Mouse (Mus musculus): Measurements from ENCODE around the gene Fhit. TPM values are rescaled to one million over a fixed set of nuclear protein-coding genes. Genes with fewer than 3 reads are reported as not detected.

The Fhit gene
- total RNA-seq, 2 experiments from 2014 or later, result 8.8 to 9.7 TPM

DNA sequence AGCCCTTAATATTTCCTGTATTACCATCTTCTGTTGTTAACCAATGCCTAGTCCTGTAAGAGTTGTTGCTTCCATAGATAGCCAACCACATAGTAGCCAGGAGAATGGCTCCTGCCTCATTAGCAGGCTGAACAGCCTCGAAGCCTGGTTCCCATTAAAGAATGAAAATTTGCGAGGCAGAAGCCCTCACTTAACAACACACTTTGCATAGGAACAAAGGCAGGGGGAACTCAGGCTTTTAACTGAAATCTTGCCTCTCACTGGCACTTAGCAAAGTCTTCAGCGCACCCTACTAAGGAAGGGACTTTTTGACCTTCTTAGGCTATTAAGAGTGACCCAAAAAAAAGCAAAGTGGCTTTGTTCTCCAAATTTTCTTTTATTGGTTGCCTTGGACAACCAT is 1529.3 kb downstream of the Fhit start:
- ATAC-seq (replicated peaks; ENCODE audit: poor library complexity), result no peak

DNA sequence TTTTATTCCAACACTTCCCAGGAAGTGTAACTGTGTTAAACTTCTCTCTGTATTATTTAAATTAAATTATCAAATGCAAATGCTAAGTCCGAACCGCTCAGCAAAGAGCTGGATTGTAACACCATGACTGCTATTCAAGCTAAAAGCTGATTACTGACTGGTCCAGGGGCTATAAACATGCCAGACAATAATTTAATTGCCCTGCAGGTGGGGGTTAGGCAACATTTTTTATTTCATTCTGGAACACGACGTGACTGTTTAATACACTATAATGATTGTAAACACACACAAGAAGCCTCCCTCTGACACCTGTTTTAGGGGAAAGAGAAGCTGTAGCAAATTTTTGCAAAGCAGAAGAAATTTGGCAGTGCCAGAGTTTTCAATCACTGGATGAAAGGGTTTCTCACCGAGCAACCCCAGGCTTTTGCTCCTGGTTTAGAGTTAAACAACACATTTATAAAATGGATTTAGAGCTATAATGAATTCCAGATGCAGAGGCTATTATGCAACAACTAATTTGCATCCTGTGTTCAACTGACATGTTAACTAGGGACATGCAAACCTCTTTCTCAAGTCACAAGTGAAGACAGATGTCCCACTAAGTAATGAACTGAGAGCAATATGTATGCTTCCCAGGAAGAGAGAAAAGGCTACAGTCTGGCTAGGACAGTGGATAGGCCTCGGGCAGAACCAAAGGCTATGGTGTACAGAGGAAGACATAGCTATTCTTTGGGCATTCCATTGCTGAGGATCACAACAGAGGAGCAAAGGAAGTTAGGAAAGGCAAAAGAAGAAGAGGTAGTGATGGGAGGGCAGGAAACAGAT is 1538.4 kb downstream of the Fhit start:
- ATAC-seq (replicated peaks; ENCODE audit: poor library complexity), result no peak

DNA sequence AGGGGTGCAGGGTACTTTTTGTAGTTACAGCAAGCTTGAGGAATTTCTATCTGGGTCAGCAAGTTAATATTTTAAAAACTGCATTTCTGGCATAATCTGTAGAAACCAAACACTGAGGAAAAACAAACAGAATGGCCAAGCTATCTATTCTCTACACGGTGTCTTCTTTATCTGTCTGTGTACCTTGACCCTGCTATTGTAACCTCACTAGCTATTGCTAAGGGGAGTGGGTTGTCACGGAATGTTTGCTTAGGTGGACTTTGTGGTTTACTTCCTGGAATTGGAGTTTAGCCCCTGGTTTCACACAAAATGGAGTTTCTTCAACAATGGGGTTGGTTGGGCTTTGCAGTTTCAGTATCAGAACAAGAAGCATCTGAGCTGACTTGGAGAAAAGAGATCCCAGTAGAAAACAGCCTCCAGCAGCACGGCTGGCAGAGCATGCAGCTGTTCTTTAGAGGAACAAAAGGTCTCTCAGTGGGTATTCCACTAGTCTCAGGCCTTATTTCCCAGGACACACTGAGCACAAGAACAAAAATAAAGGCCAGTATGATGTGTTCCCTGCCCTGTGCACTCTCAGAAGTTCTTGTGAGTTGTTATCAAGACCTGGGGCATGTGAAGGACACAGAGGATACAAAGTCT is 1540.8 kb downstream of the Fhit start:
- no peak for ATAC-seq (replicated peaks; ENCODE audit: poor library complexity)

DNA sequence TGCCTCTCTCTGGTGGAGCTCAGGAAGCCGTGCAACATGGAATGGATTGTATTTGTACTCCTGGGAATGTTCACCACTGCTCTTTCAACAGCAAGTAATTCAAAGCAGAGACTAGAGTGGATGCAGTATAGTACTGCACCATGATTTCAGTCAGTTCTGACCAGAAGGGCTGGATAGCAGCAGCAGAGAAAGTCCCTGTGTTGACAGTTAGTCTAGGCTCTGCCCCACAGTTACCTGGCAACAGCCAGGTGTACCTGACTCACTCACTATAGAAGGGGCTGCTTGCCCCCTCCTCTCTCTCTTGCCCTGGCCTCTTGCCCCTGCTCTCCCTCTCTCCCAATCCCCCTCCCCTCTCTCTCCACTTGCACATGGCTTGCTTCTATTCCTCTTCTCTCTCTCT is 1542.0 kb downstream of the Fhit start:
- no peak for ATAC-seq (replicated peaks; ENCODE audit: poor library complexity)

DNA sequence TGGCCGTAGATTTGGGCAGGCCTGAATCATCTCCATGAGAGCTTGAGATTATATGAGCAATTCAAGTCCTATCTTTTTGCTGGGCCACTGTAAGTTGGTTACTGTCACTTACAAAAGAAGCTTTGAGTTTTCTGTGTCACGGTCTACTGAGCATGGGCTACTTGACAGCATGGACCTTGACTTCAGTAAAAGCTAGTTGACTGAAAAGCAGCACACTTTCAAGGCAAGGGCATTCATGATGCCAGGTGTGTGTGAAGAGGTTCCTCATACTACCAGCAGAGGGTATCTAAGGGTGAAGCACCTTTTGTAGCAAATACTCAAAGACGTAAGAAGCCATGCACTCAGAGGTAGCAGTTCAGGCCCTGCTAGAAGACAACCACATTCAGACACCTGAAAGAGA is 1548.7 kb downstream of the Fhit start:
- no peak for ATAC-seq (replicated peaks; ENCODE audit: poor library complexity)

DNA sequence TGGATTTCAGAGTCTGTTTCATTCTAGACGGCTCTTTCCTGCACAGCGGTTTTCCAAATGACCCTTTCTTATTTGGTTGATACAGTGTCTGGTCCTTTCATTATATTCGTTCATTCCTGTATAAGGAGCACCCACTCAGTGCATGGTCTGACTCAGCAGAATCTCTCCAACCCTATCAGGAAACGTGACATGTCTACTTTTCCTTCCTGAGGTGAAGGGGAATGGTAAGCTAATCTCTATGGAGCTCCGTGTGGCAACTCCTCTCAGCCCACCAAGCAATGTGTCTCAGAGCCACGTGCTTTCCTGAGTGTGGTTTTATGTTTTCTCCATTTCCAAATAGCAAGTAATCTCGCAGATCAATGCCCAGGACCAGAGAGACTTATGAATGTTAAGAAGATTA is 1552.7 kb downstream of the Fhit start:
- peak; percentile 82 for ATAC-seq (replicated peaks; ENCODE audit: poor library complexity)

DNA sequence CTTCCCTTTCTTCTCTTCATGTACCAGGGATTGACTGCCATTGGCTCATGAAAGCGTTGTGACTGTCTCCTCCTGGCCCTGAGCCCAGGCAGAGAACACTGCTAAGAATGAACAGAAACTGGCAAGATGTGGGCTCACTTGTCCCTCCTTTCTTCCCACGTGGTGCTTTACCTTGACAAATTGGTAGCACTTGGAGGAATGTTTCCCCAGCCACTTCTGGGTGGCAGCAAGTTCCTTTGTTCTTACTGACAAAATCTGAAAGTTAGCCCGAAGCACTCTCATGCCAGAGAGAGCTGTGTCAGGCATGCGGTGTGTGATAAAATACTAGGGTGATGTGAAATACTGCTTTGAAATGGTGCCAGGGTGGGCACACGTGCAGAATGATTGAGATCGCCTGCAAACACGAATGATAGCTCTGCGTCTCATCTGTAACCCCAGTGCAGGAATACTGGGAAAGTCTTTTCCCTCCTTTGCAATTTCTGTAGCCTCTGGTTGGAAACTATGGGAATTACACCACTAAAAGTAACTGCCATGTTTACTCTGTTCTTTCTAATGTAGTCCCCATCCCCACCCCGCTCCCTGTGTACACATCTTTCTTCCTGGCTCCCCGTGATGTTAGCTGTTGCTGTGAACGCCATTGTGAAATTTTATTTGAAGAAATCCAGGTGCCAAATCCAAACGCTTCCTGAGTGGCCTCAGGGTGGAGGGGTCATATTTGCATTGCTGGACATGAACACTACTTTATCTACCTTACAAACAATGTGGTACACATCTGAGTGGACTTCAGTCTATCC is 1555.1 kb downstream of the Fhit start:
- ATAC-seq (replicated peaks; ENCODE audit: poor library complexity), result no peak

DNA sequence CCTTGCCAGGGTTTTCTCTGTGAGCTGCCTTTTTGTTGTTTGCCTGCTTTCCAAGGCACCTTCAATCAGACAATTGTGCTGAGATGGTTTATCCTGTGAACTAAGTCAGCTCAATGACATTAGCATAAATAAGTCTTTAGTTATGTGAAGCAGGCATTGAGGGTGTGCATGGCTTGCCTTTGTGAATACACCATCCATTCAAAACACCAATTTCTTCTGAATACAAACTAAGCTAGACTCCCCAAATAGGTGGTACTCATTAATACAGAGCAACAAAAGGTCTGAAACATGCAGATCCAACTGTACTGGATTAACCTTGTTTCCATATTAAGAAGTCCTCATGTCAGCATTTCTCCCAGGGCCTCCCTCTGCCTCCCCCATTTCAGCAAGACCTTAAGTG is 1561.6 kb downstream of the Fhit start:
- no peak for ATAC-seq (replicated peaks; ENCODE audit: poor library complexity)

DNA sequence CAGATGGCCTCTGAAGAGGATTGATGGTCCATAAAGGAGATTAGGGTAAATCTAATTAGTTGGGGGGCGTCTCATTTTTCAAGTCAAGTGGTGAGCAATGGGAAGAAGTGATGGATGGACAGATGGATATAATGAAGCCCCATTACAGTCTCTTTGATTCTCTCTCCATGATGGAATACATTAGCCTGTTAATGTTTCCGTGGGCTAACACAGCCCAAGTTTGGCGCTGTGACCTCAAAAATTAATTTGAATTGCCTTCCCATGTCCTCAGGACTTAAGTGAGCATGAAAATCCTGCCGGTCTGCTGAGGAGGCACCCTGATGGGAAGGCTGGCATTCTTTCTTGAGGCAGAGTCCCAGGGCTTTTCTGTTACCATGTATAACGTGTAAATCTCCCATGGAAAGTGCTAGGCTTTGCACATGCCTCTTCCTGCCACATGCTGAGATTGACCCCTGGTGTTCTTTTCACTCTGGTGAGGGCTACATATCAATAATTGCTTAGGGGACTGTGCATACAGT is 1564.3 kb downstream of the Fhit start:
- no peak for ATAC-seq (replicated peaks; ENCODE audit: poor library complexity)

DNA sequence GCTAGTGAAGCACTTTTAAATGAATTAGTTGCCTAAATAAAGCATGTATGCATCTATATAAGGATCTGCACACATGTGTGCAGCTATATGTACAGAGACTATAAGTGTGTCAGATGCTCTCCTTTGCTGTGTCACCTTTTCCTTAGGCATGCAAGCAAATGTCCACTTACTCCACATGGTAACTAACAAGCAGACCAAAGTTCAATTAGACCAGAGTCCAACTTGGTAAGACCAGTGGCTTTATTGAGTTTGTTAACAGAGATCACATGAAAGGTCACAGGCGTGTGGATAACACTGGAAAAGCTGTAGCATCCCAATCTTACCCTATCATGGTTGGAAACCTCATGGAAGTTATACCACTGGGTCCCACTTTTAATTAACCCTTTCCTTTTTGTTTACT is 1572.7 kb downstream of the Fhit start:
- ATAC-seq (replicated peaks; ENCODE audit: poor library complexity), result no peak

DNA sequence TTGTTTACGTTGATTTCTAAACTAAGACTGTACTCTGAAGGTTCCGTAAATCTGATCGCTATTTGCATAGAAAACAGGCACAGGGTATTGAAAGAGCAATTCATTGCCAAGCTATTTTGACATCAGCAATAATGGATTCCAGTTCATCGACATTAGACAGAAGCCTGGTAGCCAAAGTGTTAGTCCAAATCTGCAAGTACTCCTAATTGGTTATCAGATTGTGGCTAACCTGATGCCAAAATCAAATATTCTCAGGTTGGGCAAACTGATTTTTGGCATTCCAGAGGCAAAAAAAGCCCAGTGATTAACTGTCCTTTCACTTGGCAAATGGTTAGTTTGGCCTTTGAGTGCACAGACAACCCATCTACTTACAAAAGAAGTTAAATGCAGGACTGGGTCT is 1573.9 kb downstream of the Fhit start:
- no peak for ATAC-seq (replicated peaks; ENCODE audit: poor library complexity)

DNA sequence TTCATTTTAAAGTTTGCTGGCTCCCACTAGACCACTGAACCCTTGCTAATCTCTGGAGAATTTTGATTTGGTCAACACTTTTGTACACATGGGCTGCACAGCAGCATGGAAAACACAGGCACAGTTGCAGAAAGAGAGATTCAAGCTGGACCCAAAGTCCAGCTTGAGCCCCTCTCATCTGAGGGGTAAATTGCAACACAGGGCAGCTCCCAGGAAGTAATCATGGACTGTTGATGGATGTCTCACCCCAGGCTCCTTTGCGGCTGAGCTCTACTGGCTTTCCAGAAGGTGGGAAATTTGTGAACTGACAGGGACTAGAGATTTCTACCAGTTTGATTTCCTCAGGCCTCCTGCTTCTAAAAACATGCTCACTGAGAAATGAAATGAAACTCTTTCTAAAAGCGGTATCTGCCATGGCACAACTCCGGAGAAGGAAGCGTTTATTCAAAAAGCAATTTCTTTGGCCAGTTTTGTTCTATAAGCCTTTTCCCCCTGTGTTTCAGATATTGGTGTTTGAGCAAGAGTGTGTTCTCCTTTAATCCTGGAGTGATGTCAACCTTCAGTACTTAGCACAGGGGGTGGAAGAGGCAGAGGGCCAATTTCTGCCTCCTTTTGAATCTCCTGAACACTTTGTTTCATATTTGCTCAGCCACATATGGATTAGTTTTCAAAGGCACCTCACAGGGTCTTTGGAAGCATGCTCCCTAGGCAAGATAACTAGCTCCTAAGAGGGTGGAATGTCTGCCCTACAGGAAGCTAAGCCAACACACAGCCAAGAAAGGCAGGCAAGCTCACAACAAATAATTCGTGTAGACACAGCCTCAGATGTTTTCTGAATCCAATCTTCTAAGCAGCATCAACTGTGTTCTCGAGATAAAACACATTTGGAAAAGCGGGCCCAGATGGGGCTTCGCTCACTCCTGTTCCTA is 1578.3 kb downstream of the Fhit start:
- ATAC-seq (replicated peaks; ENCODE audit: poor library complexity), result no peak

DNA sequence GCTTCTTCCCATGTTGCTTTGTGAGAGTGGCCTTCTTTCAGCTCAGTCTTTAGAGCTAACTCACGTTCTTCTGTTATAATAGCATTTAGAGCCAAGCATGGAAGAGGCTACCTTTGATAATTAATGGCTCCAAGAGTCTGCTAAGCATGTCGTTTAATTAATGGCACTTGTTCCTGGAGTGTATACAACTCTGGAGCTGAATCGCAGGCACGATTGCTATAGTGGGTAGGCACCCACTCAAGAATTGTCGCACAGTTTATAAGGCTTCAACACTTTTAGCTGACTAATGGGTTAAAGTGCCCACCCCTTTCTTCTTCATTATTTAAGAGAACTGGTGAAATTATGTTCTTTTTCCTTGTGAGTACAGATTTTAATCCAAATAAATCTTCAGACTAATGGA is 1605.5 kb downstream of the Fhit start:
- no peak for ATAC-seq (replicated peaks; ENCODE audit: poor library complexity)

DNA sequence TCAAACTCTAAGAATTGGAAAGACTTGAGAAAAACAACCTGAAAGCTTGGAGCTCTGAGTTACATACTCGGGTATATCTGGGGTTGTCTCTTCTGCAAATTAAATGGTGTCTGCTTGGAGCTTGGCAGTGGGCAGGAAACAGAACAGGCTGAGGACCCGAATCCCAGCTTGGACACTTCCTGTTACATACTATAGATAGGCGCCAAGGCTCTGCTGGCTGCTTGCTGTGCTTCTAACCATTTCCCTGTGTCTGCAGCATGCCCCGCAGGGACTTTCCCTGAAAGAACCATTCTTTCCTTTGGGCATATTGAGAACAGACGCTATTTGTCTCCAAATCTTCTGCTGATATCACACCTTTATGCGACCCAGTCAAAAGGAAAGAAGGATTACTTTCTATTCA is 1606.0 kb downstream of the Fhit start:
- ATAC-seq (replicated peaks; ENCODE audit: poor library complexity), result no peak

DNA sequence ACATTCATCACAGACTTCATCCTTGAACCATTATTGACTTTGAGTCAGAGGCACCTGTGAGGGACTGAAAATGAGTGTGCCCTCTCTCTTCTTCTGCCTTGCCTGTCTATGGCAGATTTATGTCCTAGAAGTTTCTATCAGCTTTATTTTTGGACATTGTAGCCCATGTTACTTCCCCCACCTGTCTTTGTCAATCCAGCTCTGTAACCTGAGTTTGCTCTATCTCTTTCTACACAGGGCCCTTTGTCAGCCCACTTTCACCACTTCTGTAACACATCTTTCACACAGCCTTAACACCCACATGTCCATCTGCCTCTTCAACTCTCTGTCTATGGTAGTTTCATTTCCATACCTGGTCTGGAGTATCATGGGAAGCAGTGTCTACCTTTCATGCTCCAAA is 1609.7 kb downstream of the Fhit start:
- no peak for ATAC-seq (replicated peaks; ENCODE audit: poor library complexity)

DNA sequence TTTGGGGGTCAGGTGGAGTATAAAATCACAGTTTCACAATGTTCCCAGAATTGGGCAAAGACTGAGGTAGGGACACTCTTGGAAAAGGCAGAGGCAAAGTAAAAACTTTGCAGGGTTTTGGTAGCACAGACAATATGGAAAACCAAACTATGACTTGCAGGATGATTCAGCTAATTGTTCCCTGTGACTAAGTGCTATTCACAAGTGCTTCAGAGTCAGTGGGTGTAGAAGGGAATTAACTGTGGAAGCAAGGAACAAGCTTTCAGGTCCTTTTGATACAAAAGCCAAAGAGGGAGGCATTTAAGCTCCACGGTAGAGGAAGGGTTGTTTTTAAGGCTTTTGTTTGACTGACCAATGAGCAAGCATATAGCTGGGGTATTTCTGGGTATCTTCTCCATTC is 1613.9 kb downstream of the Fhit start:
- ATAC-seq (replicated peaks; ENCODE audit: poor library complexity), result no peak

DNA sequence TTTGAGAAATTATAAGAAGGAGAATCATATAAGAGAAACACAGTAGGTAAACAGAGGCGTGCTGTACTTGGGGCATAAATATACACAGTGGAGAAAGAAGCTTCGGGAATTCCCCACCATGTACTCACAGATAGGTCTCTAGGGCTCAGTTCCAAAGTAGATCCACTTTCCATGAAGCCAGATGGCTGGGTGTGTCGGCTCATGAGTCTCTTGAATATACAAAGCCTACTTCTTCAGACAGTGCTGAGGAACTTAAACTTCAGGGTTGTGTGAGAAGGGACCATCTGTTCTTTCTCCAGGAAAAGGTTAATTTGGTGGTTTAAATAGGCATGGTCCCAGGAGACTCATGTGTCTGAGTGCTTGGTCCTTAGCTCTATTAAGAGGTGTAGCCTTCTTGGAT is 1617.5 kb downstream of the Fhit start:
- no peak for ATAC-seq (replicated peaks; ENCODE audit: poor library complexity)

DNA sequence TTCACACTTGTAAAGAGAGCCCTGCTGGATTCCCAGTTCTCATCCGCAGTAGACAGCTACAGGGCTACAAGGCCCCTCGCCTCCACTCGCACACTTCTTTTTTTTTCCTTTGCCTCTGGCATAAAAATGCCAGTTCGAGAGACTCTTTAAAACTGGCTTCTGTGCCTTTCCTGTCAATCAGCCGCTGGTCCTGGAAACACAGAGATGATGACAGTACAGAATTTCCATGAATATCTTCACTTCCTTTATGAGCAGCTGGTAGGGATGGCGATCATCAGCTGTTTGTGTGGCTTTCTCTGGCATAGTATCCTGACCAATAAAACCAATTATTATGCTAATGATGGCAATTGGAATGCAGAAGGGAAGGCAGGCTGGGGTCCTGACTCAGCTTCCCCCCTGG is 1626.3 kb downstream of the Fhit start:
- no peak for ATAC-seq (replicated peaks; ENCODE audit: poor library complexity)

DNA sequence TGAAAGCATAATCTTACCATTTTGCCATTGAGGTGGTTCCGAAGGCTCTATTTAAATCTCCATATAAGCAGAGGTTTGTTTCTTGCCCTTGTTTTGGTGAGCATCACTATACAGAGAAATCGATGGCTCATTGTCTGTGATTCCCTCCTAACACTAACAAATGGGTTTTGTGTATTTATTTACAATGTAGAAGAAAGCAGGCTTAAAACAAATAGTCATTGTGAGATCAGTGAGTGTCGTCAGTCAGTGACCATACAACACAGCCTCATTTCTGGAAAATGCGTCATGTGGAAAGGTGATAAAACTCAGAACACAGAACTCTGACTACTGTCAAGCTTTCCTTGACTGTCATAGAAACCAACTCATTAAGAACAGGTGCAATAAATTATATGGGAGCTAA is 1632.6 kb downstream of the Fhit start:
- ATAC-seq (replicated peaks; ENCODE audit: poor library complexity), result no peak

DNA sequence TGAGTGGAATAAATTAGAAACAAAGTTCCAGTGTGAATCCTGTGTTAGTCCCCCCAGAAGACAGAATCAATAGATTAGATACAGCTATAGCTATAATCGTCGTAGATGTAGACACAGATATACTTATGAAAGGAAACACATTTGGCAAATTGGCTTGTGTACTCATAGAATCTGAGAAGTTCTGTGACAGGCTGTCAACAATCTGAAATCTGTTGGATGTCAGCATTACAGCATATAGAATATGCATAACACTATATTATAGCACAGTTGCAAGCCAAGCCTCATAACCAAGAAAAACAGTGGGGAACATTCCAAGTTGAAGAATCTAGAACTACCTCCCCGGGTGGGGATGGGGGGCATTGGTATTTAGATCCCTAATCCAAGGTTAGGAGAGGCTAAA is 1635.7 kb downstream of the Fhit start:
- no peak for ATAC-seq (replicated peaks; ENCODE audit: poor library complexity)

DNA sequence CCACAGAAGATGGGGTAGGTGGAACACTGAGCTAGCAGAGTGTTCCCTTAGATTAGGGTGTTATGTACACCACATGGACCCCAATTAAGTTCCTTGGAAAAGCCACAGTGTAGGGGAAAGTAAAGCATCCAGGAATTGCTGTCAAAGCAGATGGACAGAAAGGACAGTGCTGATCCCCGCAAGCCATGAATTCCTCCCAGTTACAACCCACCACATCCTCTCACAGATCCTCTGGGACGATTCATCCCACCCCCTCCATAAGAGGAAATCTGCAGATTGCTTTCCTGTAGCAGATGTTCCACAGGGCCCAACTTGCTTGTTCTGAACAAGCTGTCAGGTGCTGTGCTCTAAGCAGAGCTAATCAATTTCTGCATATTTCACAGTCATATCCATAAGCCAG is 1644.2 kb downstream of the Fhit start:
- no peak for ATAC-seq (replicated peaks; ENCODE audit: poor library complexity)
